Mouse (Mus musculus) heart, postnatal 0 days (tissue): Measurements from ENCODE around the gene C8a.
A peak's percentile ranks its signal among the peaks of the same experiment; 100 is the strongest.

Experiments
- CTCF ChIP-seq: IDR thresholded peaks from 2 replicates; pipeline ENCODE4 v1.5.1; 2016; ENCODE audit warnings: antibody characterized with exemption, control low read depth, low read depth
- EP300 ChIP-seq: IDR thresholded peaks from 2 replicates; pipeline ENCODE4 v1.6.1; 2016; ENCODE audit warnings: antibody characterized with exemption, low read depth

DNA sequence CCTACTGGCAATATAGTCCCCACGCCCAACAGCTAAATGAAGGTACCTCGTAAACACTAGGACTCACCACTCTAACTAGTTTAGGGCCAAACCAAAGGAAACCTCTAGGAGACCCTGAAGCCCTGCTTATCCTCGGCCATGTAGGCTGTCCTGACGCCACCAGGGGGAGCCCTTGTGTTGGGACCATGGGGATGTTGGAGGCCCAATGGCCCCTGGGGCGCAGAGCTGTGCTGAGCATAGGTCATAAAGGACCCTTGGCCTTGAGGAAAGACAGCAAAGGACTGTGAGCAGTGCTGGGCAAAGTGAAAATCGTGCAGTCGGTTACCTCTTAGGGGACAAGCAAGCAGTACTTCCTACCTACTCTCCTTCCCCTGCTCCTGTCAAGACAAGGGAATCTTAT, 35.5 kb upstream of the C8a start:
- TF ChIP-seq CTCF (peak; percentile 90), EP300 (no peak)
